Mouse (Mus musculus) hindbrain, embryonic 14.5 days (tissue): ENCODE measurements around the gene Zfp775. TPM values are rescaled to one million over a fixed set of nuclear protein-coding genes. Genes with fewer than 3 reads are reported as not detected.

Experiments
- ATAC-seq: fragments of 200-750 bp; cut with Nextera tagmentation; 2 replicates; pipeline ENCODE4 v1.8.0; 2017; ENCODE audit warnings: moderate number of reproducible peaks, mild to moderate bottlenecking, moderate TSS enrichment, moderate library complexity; ENCODE audit not compliant: low FRiP score
- DNase-seq: peaks from one replicate; pipeline ENCODE4 v3.0.0-alpha.2; 2015; ENCODE audit warnings: low spot score
- H3K27ac ChIP-seq: fragments of 300-500 bp; sonication (generic); 2 replicates; pipeline ENCODE4 v1.5.1; 2014; ENCODE audit warnings: mild to moderate bottlenecking, moderate library complexity
- H3K27me3 ChIP-seq: fragments of 300-500 bp; sonication (generic); 2 replicates; pipeline ENCODE4 v1.6.1; 2014; ENCODE audit warnings: mild to moderate bottlenecking, low read length, mixed read lengths; ENCODE audit not compliant: control insufficient read depth, insufficient read depth
- H3K36me3 ChIP-seq: fragments of 300-500 bp; sonication (generic); replicated peaks from 2 replicates; pipeline ENCODE4 v1.6.1; 2014; ENCODE audit not compliant: control insufficient read depth, insufficient read depth
- H3K4me1 ChIP-seq: fragments of 300-500 bp; sonication (generic); replicated peaks from 2 replicates; pipeline ENCODE4 v1.6.1; 2014; ENCODE audit warnings: antibody characterized with exemption, low read length, mixed read lengths; ENCODE audit not compliant: control insufficient read depth, insufficient read depth
- H3K4me2 ChIP-seq: fragments of 300-500 bp; sonication (generic); replicated peaks from 2 replicates; pipeline ENCODE4 v1.6.1; 2014; ENCODE audit warnings: mild to moderate bottlenecking, moderate library complexity
- H3K4me3 ChIP-seq: fragments of 300-500 bp; sonication (generic); replicated peaks from 2 replicates; pipeline ENCODE4 v1.5.1; 2014; ENCODE audit warnings: mild to moderate bottlenecking, low read length
- H3K9ac ChIP-seq: fragments of 300-500 bp; sonication (generic); 2 replicates; pipeline ENCODE4 v1.6.1; 2014
- H3K9me3 ChIP-seq: fragments of 300-500 bp; sonication (generic); 2 replicates; pipeline ENCODE4 v1.6.1; 2016; ENCODE audit warnings: low read length; ENCODE audit not compliant: control insufficient read depth
- WGBS: fragments of 180-500 bp; shearing (Covaris S2); extraction: QIAGEN DNeasy Blood & Tissue Kit; methylation state at CpG from one replicate; pipeline ENCODE4 v1.1.7; 2014; 5-methylcytosine and 5-hydroxymethylcytosine counted together
- polyA plus RNA-seq: library from polyadenylated mRNA; unstranded; fragments of >200 nt; fragmentation: Nextera tagmentation; extraction: Ambion mirVana; gene quantifications from 2 replicates; pipeline ENCODE4 v1.2.1, GENCODE M21; 2014

The Zfp775 gene
- polyA plus RNA-seq, 1 experiment from 2014 or later, result 11.8 TPM

DNA sequence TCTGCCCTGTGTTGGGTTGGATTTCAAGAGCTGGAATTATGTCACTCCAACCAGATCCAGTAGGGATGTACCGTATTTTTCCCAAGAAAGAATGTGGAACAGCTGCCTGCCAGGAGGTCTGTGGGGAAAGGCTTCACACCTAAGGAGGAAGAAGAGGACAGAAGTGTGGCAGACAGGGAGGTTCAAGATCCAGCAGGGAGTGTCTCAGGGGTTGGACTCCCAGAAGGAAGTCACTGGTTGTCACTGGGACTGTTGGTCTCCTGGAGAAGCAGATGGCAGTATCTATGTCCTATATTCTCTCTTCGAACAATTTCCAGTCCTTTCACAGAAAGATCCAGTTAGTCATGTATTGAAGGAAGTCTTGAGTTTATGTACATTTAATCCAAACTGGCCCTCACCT is 45.7 kb downstream of the Zfp775 start:
- no peaks in the 10 kb centered on the region for H3K27me3 ChIP-seq
- 90% methylated on average over 2 of the region's 2 CpGs for WGBS
- no peak overlapping the region for H3K4me2 ChIP-seq
- no peaks in the 10 kb centered on the region for H3K36me3 ChIP-seq
- H3K4me3 ChIP-seq, result no peak overlapping the region
- no peaks in the 10 kb centered on the region for H3K9me3 ChIP-seq
- no peaks in the 10 kb centered on the region for H3K4me1 ChIP-seq
- DNase-seq (no peak), ATAC-seq (no peak)
- H3K9ac ChIP-seq, result no peak overlapping the region
- no peak overlapping the region for H3K27ac ChIP-seq

DNA sequence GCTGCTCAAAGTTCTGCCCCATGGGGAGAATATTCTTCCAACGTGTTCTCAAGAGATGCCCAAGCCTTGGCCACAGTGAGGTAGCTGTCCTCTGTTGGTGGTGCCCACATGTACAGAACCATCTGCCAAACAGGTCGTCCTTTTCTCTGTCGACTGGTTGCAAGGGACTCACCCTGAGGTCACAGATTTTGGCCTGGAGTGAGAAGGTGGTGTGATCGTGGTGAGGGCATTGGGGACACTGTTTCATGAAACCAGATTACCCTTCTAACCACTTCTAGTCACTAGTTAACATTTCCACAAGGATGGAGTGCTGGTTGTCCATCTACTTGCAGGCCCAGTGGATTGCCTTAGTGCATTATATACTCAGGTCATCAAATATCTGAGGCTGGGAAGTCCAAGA is 46.9 kb downstream of the Zfp775 start:
- Histone ChIP-seq H3K4me1 (no peaks in the 10 kb centered on the region), H3K9ac (no peak overlapping the region), H3K4me3 (no peak overlapping the region), H3K36me3 (no peaks in the 10 kb centered on the region), H3K9me3 (no peaks in the 10 kb centered on the region), H3K27ac (no peak overlapping the region), H3K4me2 (no peak overlapping the region), H3K27me3 (no peaks in the 10 kb centered on the region)
- ATAC-seq (no peak), DNase-seq (no peak)
- WGBS, result 86% methylated on average over 4 of the region's 4 CpGs

DNA sequence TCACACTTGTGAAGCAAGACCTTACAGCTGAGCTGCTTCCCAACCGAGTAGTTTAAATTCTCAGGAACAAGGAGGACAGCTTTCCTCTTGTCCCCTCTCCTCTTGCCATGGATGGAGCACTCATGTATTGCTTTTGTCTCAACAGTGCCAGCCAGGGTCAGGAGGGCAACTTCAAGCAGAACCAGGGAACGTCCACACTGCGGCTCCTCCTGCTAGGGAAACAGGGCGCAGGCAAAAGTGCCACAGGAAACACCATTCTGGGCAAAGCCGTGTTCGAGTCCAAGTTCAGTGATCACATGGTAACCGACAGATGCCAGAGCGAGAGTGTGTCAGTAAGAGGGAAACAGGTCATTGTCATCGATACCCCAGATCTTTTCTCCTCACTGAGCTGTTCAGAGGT is 48.2 kb downstream of the Zfp775 start:
- H3K4me2 ChIP-seq, result no peak overlapping the region
- 92% methylated on average over 9 of the region's 9 CpGs for WGBS
- H3K9me3 ChIP-seq, result no peaks in the 10 kb centered on the region
- H3K36me3 ChIP-seq, result no peaks in the 10 kb centered on the region
- DNase-seq (no peak), ATAC-seq (no peak)
- H3K27ac ChIP-seq, result no peak overlapping the region
- H3K9ac ChIP-seq, result no peak overlapping the region
- no peak overlapping the region for H3K4me3 ChIP-seq
- no peaks in the 10 kb centered on the region for H3K4me1 ChIP-seq
- no peaks in the 10 kb centered on the region for H3K27me3 ChIP-seq

DNA sequence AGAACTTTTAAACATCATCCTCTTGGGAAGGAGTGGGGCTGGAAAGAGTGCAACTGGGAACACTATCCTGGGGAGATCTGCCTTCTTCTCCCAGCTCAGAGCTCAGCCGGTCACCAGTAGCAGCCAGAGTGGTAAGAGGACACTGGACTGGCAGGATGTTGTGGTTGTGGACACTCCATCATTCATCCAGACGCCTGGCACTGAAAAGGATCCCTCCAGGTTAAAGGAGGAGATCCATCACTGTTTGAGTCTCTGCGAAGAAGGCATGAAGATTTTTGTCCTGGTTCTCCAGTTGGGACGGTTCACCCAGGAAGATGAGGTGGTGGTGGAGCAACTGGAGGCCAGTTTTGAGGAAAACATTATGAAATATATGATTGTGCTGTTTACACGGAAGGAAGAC is 56.9 kb downstream of the Zfp775 start:
- Histone ChIP-seq H3K36me3 (no peaks in the 10 kb centered on the region), H3K9ac (no peak overlapping the region), H3K4me1 (no peaks in the 10 kb centered on the region), H3K4me3 (no peak overlapping the region), H3K4me2 (no peak overlapping the region), H3K27me3 (no peaks in the 10 kb centered on the region), H3K27ac (no peak overlapping the region), H3K9me3 (no peaks in the 10 kb centered on the region)
- ATAC-seq, result no peak
- 83% methylated on average over 5 of the region's 5 CpGs for WGBS
- no peak for DNase-seq

DNA sequence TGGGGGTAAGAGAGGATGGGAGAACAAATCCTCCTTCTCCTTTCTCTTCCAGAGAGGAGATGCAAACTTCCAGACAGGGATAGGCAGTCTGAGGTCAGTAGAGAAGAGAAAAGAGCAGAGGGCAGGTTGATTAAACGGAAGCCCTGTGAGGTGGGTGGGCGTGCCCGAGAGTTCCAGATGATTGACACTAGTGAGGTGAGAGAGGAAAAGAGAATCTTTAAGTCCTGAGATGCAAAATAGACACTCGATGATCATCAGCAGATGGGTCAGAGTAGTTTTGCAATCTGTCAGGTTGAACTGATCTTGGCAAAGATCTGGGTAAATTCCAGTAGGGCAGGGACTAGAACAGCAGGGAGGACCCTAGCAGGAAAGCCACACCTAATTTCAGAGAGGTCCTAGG is 62.9 kb downstream of the Zfp775 start:
- H3K9me3 ChIP-seq, result no peaks in the 10 kb centered on the region
- H3K4me1 ChIP-seq, result no peaks in the 10 kb centered on the region
- H3K27ac ChIP-seq, result no peak overlapping the region
- H3K27me3 ChIP-seq, result no peaks in the 10 kb centered on the region
- H3K9ac ChIP-seq, result no peak overlapping the region
- WGBS, result 90% methylated on average over 4 of the region's 4 CpGs
- DNase-seq (no peak), ATAC-seq (no peak)
- H3K36me3 ChIP-seq, result no peaks in the 10 kb centered on the region
- no peak overlapping the region for H3K4me3 ChIP-seq
- H3K4me2 ChIP-seq, result no peak overlapping the region

DNA sequence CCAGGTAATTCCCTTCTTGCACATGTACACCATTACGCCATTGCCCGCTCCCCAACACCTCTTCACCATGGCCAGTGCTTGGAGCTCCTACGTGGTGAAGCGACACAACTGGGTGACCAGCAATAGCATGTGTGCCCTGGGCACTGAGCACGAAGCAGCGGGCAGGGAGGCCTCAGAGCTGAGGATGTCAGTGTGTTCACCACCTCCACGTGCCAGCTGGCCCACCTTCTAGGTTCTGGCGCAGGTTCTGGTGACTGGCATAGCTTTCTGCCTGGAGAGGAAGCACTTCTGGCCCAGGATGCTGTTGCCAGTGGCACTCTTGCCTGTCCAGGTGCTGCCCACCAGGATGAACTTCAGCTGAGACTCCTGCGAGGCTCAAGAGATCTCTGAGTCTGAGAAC is 63.6 kb downstream of the Zfp775 start:
- 92% methylated on average over 9 of the region's 9 CpGs for WGBS
- ATAC-seq, result no peak
- no peaks in the 10 kb centered on the region for H3K4me1 ChIP-seq
- DNase-seq, result no peak
- no peaks in the 10 kb centered on the region for H3K9me3 ChIP-seq
- H3K27me3 ChIP-seq, result no peaks in the 10 kb centered on the region
- H3K36me3 ChIP-seq, result no peaks in the 10 kb centered on the region
- no peak overlapping the region for H3K9ac ChIP-seq
- no peak overlapping the region for H3K27ac ChIP-seq
- no peak overlapping the region for H3K4me2 ChIP-seq
- H3K4me3 ChIP-seq, result no peak overlapping the region

DNA sequence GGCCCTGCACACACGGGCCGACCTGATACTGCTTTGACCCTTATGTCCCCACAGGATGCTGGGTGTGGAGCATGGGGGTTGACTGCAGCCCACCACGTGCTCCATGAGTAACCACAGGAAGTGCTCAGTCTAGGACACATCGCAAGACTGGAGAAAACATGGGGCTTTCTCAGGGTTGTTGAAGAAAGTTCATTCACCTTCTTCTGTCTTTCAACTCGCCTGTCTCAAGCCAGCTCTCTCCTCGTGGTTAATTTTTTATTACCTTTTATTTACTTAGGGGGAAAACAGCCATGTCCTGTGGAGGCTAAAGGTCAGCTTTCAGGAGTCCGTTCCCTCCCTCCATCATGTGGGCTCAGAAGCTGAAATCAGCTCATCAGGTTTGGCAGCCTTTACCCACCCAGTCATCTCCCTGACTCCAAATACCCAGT is 64.3 kb downstream of the Zfp775 start:
- Histone ChIP-seq H3K9ac (no peak overlapping the region), H3K27me3 (no peaks in the 10 kb centered on the region), H3K4me1 (no peaks in the 10 kb centered on the region), H3K27ac (no peak overlapping the region), H3K4me2 (no peak overlapping the region), H3K36me3 (no peaks in the 10 kb centered on the region), H3K4me3 (no peak overlapping the region), H3K9me3 (no peaks in the 10 kb centered on the region)
- ATAC-seq (no peak), DNase-seq (no peak)
- 67% methylated on average over 7 of the region's 7 CpGs for WGBS

DNA sequence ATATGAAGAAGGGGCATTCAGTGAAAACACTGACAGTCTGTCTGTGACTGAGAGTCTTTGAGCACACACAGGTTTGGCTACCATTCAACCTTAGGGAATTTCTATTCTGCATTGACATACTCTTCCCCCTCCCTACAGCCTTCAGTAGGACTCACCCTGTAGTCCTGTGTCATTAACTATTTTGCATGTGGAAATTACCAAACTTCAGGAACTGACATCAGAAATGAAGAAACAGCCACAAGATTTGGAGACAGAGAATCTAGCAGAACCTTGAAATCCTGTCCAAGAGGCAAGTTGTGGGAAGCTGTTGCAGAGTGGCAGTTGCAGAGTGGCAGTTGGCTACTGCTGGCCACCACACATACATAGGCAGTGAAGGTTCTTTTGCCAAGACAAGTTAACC is 66.2 kb downstream of the Zfp775 start:
- Histone ChIP-seq H3K36me3 (no peaks in the 10 kb centered on the region), H3K27ac (no peak overlapping the region), H3K4me2 (no peak overlapping the region), H3K9ac (no peak overlapping the region), H3K4me1 (no peaks in the 10 kb centered on the region), H3K9me3 (no peaks in the 10 kb centered on the region), H3K27me3 (no peaks in the 10 kb centered on the region), H3K4me3 (no peak overlapping the region)
- no peak for DNase-seq
- ATAC-seq, result no peak

DNA sequence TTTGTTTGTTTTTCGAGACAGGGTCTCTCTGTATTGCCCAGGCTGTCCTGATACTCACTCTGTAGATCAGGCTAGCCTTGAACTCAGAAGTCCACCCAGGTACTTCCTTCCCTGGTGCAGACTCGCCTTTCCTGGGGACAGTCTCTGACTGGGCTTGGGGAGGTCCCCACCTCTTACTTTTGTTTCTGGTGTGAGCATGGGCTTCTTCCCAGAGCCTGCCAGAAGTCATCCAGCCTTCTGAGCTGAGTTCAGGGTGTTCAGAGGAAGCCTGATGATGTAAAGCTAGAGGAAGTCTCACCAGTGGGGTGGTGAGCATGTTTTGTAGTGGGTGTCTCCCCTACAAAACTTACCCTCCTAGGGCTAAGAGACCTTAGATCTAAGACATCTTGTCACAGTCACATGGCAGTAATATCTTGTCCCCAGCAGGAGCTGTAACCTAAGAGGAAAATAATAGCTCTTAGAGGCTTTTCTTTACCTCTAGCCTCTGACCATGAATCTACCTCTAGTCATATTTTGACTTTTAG is 67.6 kb downstream of the Zfp775 start:
- no peak for ATAC-seq
- WGBS, result 75% methylated on average over 2 of the region's 2 CpGs
- Histone ChIP-seq H3K9ac (no peak overlapping the region), H3K4me1 (no peaks in the 10 kb centered on the region), H3K9me3 (no peaks in the 10 kb centered on the region), H3K4me3 (no peak overlapping the region), H3K27ac (no peak overlapping the region), H3K27me3 (no peaks in the 10 kb centered on the region), H3K36me3 (no peaks in the 10 kb centered on the region), H3K4me2 (no peak overlapping the region)
- no peak for DNase-seq
